Mouse (Mus musculus): ENCODE data around the gene Smim9.

Smim9 gene

GRCm38 (mm10) chrX:75163670-75164069, at the start of gene Smim9:
Gene Smim9 (minus strand): TSS chrX:75163770.
- no peak for DNase-seq (ENCODE audit: low read depth)

- peak; percentile 19 for DNase-seq (ENCODE audit: low read depth)
Observed at GRCm38 (mm10) chrX:75155576-75156243, 7.9 kb downstream of the Smim9 start.

GRCm38 (mm10) chrX:75152249-75152648, 11.3 kb downstream of the Smim9 start:
- DNase-seq (ENCODE audit: low read depth), result no peak

GRCm38 (mm10) chrX:75150304-75150703, 13.3 kb downstream of the Smim9 start:
- DNase-seq (ENCODE audit: low read depth), result no peak

- no peak for DNase-seq (ENCODE audit: low read depth)
Observed at GRCm38 (mm10) chrX:75148414-75148813, 15.2 kb downstream of the Smim9 start.

GRCm38 (mm10) chrX:75143124-75143555, 20.4 kb downstream of the Smim9 start:
- peak; percentile 9 for DNase-seq (ENCODE audit: low read depth)

- no peak for DNase-seq (ENCODE audit: low read depth)
Observed at GRCm38 (mm10) chrX:75138182-75138581, 25.4 kb downstream of the Smim9 start.

GRCm38 (mm10) chrX:75137729-75138128, 25.8 kb downstream of the Smim9 start:
- no peak for DNase-seq (ENCODE audit: low read depth)

- no peak for DNase-seq (ENCODE audit: low read depth)
Observed at GRCm38 (mm10) chrX:75136938-75137337, 26.6 kb downstream of the Smim9 start.

- peak; percentile 85 for DNase-seq (ENCODE audit: low read depth)
Observed at GRCm38 (mm10) chrX:75130467-75131160, 33.0 kb downstream of the Smim9 start, which contains the start of gene Mpp1. Gene Mpp1 (minus strand): TSS chrX:75131016.

- no peak for DNase-seq (ENCODE audit: low read depth)
Observed at GRCm38 (mm10) chrX:75129474-75129873, 34.1 kb downstream of the Smim9 start.

GRCm38 (mm10) chrX:75128333-75128980, 35.1 kb downstream of the Smim9 start:
- no peak for DNase-seq (ENCODE audit: low read depth)

- DNase-seq (ENCODE audit: low read depth), result no peak
Observed at GRCm38 (mm10) chrX:75126893-75127292, 36.7 kb downstream of the Smim9 start.

- DNase-seq (ENCODE audit: low read depth), result no peak
Observed at GRCm38 (mm10) chrX:75125606-75126005, 38.0 kb downstream of the Smim9 start.

GRCm38 (mm10) chrX:75115550-75115949, 48.0 kb downstream of the Smim9 start:
- no peak for DNase-seq (ENCODE audit: low read depth)

GRCm38 (mm10) chrX:75102293-75102692, 61.3 kb downstream of the Smim9 start:
- DNase-seq (ENCODE audit: low read depth), result no peak

- no peak for DNase-seq (ENCODE audit: low read depth)
Observed at GRCm38 (mm10) chrX:75098799-75099198, 64.8 kb downstream of the Smim9 start.

- DNase-seq (ENCODE audit: low read depth), result peak; percentile 43
Observed at GRCm38 (mm10) chrX:75096163-75096770, 67.3 kb downstream of the Smim9 start.

Data from induced T-regulatory cell, adult 2 months (primary cell).